Mouse (Mus musculus) brain, embryonic 14.5 days (tissue): ENCODE data around the gene Tmem184a.

Experiments used
- CTCF ChIP-seq: fragments of 200-500 bp; IDR thresholded peaks from 2 replicates; pipeline ENCODE4 v1.5.1; 2012; ENCODE audit warnings: inconsistent platforms, mild to moderate bottlenecking, moderate library complexity, borderline replicate concordance; ENCODE audit not compliant: insufficient read depth, insufficient read length; ENCODE audit errors: extremely low read depth
- POLR2A ChIP-seq: fragments of 200-500 bp; IDR thresholded peaks from 2 replicates; pipeline ENCODE4 v1.6.1; 2012; ENCODE audit warnings: mild to moderate bottlenecking, inconsistent platforms, borderline replicate concordance; ENCODE audit not compliant: poor library complexity, insufficient read depth, insufficient read length, severe bottlenecking; ENCODE audit errors: extremely low read depth

DNA sequence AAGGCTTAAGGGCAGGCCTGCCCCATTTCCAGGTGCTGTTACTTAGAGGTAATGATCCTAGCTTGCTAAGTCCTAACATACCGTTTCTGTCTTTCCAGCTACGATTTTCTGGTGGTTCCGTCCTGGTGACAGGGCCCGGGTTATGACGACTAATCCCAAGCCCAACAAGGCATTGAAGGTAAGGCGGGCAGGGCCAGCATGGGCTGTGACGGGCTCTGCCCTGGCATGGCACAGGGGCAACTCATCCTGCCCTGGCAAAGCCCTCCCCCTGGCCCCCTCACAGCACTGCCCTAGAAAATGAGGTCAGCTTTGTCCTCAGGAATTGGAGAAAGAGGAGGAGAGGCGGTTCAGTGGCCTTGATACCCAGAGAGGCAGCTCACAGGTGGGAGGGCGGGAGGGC lies 20.7 kb downstream of the Tmem184a start:
- TF ChIP-seq POLR2A (no peak), CTCF (no peak)
